Mouse (Mus musculus): ENCODE results near the gene Gm21972. TPM values are rescaled to one million over a fixed set of nuclear protein-coding genes. Genes with fewer than 3 reads are reported as not detected.

The Gm21972 gene
- total RNA-seq, 4 experiments from 2014 or later = 0.76 to 2.9 (median 1.4) TPM

Other genes with a start within 250 kb of the Gm21972 start
- gene Itm2c, start 239.4 kb upstream of the Gm21972 start, total RNA-seq (2022) = 10 to 100 TPM; 56.7 to 61.6 (median 58.2) TPM
- not detected for gene 4933407L21Rik, start 205.2 kb upstream of the Gm21972 start, total RNA-seq (2022)
- under 1 TPM in 1 of 4 experiments, not detected in 3; 0.09 TPM for gene Gpr55, start 172.6 kb upstream of the Gm21972 start, total RNA-seq (2022)
- not detected for gene Spata3, start 116.8 kb upstream of the Gm21972 start, total RNA-seq (2022)
- gene 2810459M11Rik, start 87.8 kb upstream of the Gm21972 start, total RNA-seq (2022) = not detected
- gene Psmd1, start 69.2 kb upstream of the Gm21972 start, total RNA-seq (2022) = 100 to 1,000 TPM in 3 of 4 experiments, 10 to 100 TPM in 1; 95.7 to 115 (median 109) TPM
- under 1 TPM; 0.27 to 0.78 (median 0.52) TPM for gene Htr2b, start 21.7 kb upstream of the Gm21972 start, total RNA-seq (2022)
- 1 to 10 TPM; 2.4 to 3.5 (median 2.9) TPM for gene Armc9, start 21.1 kb downstream of the Gm21972 start, total RNA-seq (2022)
- gene B3gnt7, start 169.2 kb downstream of the Gm21972 start, total RNA-seq (2022) = under 1 TPM; 0.38 to 0.81 (median 0.51) TPM
- gene Ncl, start 225.8 kb downstream of the Gm21972 start, total RNA-seq (2022) = 100 to 1,000 TPM; 111 to 154 (median 130) TPM